Mouse (Mus musculus) gastrocnemius, adult 2 months (tissue): Measurements from ENCODE around the gene Ndufs4. TPM values are rescaled to one million over a fixed set of nuclear protein-coding genes. Genes with fewer than 3 reads are reported as not detected.

Experiments
- DNase-seq: peaks from one replicate; pipeline ENCODE4 v3.0.0; 2022
- H3K27ac ChIP-seq: fragments of 200-600 bp; 2 replicates; pipeline ENCODE4 v1.8.1; 2022; ENCODE audit warnings: mild to moderate bottlenecking
- H3K4me3 ChIP-seq: fragments of 200-600 bp; 2 replicates; pipeline ENCODE4 v1.8.1; 2022; ENCODE audit warnings: mild to moderate bottlenecking, moderate library complexity
- CTCF ChIP-seq: fragments of 200-600 bp; IDR thresholded peaks from 2 replicates; pipeline ENCODE4 v1.8.1; 2022; ENCODE audit warnings: antibody characterized with exemption, mild to moderate bottlenecking, moderate library complexity
- intact Hi-C: fragments of 180-260 bp; cut with DNase I; formaldehyde crosslinking; loops from one replicate; pipeline ENCODE4 v1.15.1; 2025
- long read RNA-seq, 2 experiments: library from polyadenylated mRNA; stranded (forward); transcript quantifications; one replicate each; pipeline ENCODE4 v2.0.0; 2021
- total RNA-seq, 2 experiments: library from RNA; stranded (reverse); gene quantifications; 2 replicates each; pipeline ENCODE4 v1.2.3; 2021

Gene Ndufs4
- total RNA-seq, result 100 to 1,000 TPM; 323 to 429 TPM
- long read RNA-seq, experiment 1, transcript Ndufs4-201 (5 exons, 1,698 nt), result major isoform, 224 of 239 reads
- long read RNA-seq, experiment 1, partial matches to known transcripts, result 8 of 239 reads
- long read RNA-seq, experiment 1, other reads (novel, unspliced or antisense), result 4 of 239 reads
- long read RNA-seq, experiment 2, transcript Ndufs4-201 (5 exons, 1,698 nt), result major isoform, 228 of 242 reads
- long read RNA-seq, experiment 2, partial matches to known transcripts, result 10 of 242 reads
- long read RNA-seq, experiment 2, other reads (novel, unspliced or antisense), result 1 of 242 reads

- Histone ChIP-seq H3K4me3 (peak within 1 kb of the TSS; percentile 99), H3K27ac (peak within 1 kb of the TSS; percentile 94)
- DNase-seq, result no peak
- intact Hi-C loops, result no loop called here
- TF ChIP-seq CTCF, result no peak
Measured at GRCm38 (mm10) chr13:114388211-114388965, at the start of gene Ndufs4. Gene Ndufs4 (minus strand): TSS chr13:114388258.

- no peak overlapping the region for H3K27ac ChIP-seq
- DNase-seq, result no peak
- H3K4me3 ChIP-seq, result no peak overlapping the region
- intact Hi-C loops, result no loop called here
- no peak for TF ChIP-seq CTCF
Measured at GRCm38 (mm10) chr13:114432491-114432890, 44.4 kb upstream of the Ndufs4 start.

GRCm38 (mm10) chr13:114425230-114425629, 37.2 kb upstream of the Ndufs4 start:
- no peak overlapping the region for H3K27ac ChIP-seq
- DNase-seq, result no peak
- intact Hi-C loops, result no loop called here
- no peak overlapping the region for H3K4me3 ChIP-seq
- no peak for TF ChIP-seq CTCF

GRCm38 (mm10) chr13:114420235-114420634, 32.2 kb upstream of the Ndufs4 start:
- no peak for DNase-seq
- Histone ChIP-seq H3K4me3 (peak overlapping the region; percentile 58), H3K27ac (no peak overlapping the region)
- intact Hi-C loops, result no loop called here
- TF ChIP-seq CTCF, result no peak

GRCm38 (mm10) chr13:114419364-114419763, 31.3 kb upstream of the Ndufs4 start:
- DNase-seq, result no peak
- Histone ChIP-seq H3K4me3 (no peak overlapping the region), H3K27ac (no peak overlapping the region)
- TF ChIP-seq CTCF, result no peak
- intact Hi-C loops, result no loop called here

- peak; percentile 34 for DNase-seq
- Histone ChIP-seq H3K27ac (no peak overlapping the region), H3K4me3 (no peak overlapping the region)
- TF ChIP-seq CTCF, result no peak
- intact Hi-C loops, result no loop called here
Measured at GRCm38 (mm10) chr13:114412326-114412725, 24.3 kb upstream of the Ndufs4 start.

GRCm38 (mm10) chr13:114406866-114407265, 18.8 kb upstream of the Ndufs4 start:
- TF ChIP-seq CTCF, result no peak
- intact Hi-C loops, result no loop called here
- DNase-seq, result no peak
- H3K27ac ChIP-seq, result no peak overlapping the region
- H3K4me3 ChIP-seq, result no peak overlapping the region

- no peak for DNase-seq
- TF ChIP-seq CTCF, result no peak
- H3K27ac ChIP-seq, result no peak overlapping the region
- no peak overlapping the region for H3K4me3 ChIP-seq
- intact Hi-C loops, result no loop called here
Measured at GRCm38 (mm10) chr13:114406424-114406823, 18.4 kb upstream of the Ndufs4 start.

- intact Hi-C loops, result no loop called here
- Histone ChIP-seq H3K4me3 (no peak overlapping the region), H3K27ac (peak overlapping the region; percentile 62)
- TF ChIP-seq CTCF, result no peak
- peak; percentile 56 for DNase-seq
Measured at GRCm38 (mm10) chr13:114405100-114405715, 17.1 kb upstream of the Ndufs4 start.

- H3K27ac ChIP-seq, result no peak overlapping the region
- TF ChIP-seq CTCF, result no peak
- H3K4me3 ChIP-seq, result no peak overlapping the region
- no peak for DNase-seq
- intact Hi-C loops, result no loop called here
Measured at GRCm38 (mm10) chr13:114398906-114399305, 10.8 kb upstream of the Ndufs4 start.

GRCm38 (mm10) chr13:114397281-114397680, 9.2 kb upstream of the Ndufs4 start:
- DNase-seq, result no peak
- intact Hi-C loops, result no loop called here
- no peak overlapping the region for H3K27ac ChIP-seq
- no peak for TF ChIP-seq CTCF
- H3K4me3 ChIP-seq, result no peak overlapping the region

GRCm38 (mm10) chr13:114396863-114397262, 8.8 kb upstream of the Ndufs4 start:
- H3K27ac ChIP-seq, result no peak overlapping the region
- no peak for TF ChIP-seq CTCF
- intact Hi-C loops, result no loop called here

GRCm38 (mm10) chr13:114394784-114395183, 6.7 kb upstream of the Ndufs4 start:
- intact Hi-C loops, result no loop called here
- no peak for DNase-seq
- TF ChIP-seq CTCF, result no peak
- no peak overlapping the region for H3K27ac ChIP-seq
- no peak overlapping the region for H3K4me3 ChIP-seq

More at GRCm38 (mm10) chr13:114396863-114397262, 8.8 kb upstream of the Ndufs4 start:
- DNase-seq, result no peak
- no peak overlapping the region for H3K4me3 ChIP-seq
